Mouse (Mus musculus) urinary bladder, adult 18-20 months (tissue): ENCODE measurements around the gene Inhba.

Experiments
- DNase-seq, 2 experiments: peaks; one replicate each; pipeline ENCODE4 v3.0.0; 2022; ENCODE audit warnings: low spot score in 2 of 2, mixed read lengths in 2 of 2

The Inhba gene

DNA sequence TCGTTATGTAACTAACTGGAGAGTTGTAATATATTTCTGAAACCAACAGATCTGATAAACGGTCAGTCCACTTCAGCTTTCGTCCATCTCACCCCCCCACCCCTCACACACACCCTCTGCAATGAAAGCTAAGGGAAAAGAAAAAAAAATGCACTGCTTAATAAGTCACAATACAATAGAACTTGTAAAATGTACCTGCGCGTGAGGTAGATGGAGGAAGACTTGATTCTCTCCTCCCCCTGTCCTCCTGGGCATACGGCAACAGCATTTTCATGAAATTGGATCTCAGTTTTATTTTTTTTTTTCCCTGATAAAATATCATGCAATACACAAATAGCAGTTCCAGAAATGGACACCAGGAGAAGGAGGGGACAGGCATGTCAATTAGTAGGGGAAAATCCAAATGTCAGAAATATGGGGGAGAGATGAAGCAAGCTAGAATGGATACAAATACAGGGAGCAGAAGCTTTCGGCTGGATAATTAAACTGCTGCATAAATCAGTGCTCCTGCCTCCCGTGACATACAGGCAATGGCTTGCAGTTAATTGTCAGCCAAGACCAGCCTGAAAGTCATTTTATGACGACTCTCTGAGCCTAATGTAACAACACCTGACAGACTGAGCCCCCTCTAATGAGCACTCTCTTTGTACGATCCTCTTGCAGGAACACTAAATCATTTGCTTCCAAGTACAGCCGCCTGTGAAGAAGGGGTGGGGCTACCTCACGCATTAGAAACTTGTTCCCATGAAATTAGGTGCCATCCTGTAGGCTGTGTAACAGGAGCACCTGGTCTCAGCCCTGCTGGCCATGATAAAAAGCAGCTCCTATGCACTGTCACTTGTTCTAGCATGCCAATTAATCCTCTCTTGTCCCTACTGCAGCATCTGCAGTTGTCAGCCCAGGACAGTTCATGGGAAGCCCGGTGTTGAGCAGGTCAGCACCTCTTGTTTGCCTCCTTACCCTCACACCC, 11.7 kb downstream of the Inhba start:
- DNase-seq = no peak

DNA sequence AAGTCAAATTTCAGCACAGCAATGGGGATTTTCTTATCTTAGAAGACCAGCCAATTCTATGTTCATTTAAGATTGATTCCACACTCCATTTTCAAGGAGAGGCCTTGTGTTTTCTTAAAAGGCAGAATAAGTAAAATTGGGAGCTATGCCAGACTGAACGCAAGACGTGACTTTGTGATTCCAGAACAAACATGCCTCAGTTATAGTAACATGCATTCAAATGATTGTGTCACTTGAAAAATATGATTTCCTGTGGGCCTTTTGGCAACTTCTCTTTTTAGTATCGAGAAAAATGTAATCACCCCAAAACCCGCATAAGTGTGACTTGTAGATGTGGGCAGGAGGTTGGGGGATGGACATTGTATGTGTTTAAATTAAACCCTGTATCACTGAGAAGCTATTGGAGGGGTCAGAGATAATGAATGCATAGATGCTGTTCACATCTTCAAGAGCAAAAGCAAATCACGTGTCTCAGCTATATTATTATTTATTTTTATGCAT, 19.0 kb downstream of the Inhba start:
- no peak for DNase-seq

DNA sequence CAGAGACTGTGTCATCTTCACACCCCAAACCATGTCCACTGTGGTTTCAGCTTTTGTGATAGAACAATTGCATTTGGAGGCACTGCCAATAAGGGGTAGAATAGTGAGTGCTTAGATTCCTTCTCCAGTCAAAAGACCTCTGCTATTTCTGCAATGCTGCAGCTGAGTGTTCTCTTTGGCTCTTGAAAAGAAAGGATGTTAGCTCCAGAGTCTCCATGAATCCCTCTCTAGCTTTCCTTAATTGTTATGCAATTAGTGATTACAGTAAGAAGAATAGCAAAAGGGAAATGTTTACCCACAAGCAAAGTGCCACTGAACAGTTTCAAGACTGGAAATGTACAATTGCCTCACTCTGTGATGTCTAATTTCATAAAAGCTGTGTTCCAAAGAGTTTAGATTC, 20.8 kb downstream of the Inhba start:
- DNase-seq = no peak

DNA sequence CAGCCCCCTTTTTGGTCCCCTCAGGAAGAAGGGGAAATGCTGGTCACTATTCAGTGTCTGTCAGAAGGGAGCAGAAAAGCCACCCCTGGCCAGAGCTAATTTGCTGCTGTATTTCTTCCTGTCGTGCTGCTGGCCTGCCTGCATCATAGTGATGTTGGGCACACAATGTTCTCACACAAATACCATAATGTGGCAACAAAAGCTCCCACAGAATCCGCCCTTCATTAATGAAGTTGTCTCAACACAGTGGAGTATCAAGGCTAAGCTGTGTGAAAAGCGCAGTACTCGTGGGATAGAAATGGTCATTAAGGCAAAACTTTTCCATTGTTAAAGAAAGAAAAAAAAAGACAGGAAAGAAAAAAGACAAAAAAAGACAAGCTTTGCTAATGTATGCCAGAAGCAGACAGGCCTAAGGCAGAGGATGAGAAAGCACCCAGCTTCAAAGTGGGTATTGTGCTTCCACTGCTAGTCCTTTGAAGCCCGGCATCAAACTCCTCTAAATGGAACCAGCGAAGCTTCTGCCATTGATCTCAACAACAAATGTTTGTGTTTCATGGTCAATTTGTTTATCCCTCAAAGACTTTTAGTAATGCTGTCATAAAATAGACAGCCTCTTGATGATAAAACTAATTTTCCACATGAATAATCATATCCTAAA, 21.4 kb downstream of the Inhba start:
- no peak for DNase-seq

DNA sequence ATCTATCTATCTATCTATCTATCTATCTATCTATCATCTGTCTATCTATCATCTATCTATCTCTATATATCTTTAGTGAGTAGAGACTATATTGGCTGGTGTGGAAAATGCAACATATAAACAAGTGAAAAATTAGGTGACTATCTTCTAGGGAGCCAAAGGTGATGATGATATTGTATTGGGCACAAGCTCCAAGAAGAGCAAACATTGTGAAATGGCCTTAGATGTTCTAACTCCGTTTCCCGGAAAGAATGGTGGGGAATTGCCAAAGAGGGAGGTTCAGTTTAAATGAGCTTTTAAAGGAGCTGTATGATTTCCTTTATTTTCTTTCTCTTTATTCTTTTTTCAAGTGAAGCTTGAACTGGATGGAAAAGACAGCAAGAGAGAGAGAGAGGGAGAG, 57.4 kb downstream of the Inhba start:
- no peak for DNase-seq

DNA sequence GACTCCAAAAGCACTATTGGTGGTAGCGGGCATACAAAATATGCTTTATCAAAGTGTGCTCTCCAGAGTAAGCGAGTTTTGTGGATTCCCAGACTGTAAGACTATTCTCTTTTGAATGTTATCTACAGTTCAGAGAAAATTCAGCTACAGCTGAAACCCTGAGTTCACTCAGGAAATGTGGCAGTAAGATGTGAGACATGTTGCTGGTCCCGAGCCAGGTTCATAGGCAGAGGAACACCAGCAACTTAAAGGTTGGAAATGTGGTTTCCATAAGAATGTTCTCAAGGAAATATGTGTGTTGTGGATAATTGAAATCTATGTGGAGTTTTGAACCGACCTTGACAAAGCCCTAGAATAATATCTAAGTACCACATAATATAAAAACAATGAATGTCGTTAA, 65.6 kb downstream of the Inhba start:
- no peak for DNase-seq

DNA sequence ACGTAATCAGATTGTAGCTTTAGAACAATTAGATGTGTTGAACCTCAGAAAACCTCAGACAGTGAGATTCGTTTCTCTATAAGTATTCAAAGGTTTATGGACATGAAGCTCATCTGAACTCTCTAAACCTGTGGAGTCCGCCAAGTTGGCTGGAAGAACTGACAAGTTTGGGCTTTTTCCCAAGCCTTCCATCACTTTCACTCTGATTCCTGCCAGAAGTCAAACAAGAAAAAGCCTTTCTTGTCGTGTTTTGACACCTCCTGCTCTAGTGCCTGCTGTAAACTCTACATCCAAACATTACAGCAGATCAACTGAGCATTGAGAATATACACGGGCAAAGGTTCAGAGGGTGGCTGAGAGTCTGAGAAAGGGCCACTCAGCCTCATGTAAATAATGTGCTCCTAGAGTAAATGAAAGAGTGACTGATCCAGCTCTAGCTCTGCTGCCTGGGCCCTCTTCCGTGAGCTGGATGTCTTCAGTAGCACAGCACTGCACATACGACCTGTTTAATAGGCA, 66.6 kb downstream of the Inhba start:
- DNase-seq = no peak

DNA sequence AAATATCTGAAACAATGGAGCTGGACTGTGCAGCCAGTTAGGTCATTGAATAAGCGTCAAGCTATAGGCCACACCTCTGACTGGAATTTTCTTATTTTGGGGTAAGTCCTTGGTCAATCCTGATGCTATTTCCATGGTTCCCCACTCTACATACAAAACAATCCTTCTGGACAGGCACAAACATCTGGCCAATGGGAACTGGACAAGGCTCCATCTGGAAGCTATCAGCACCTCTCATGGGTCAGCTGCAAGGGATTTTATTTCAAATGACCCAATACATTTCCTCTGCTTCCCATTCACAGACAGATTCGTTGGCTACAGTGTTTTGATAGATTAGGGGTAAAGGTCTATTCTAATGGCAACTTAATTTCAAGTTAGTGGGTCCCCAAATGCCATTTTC, 68.6 kb downstream of the Inhba start:
- no peak for DNase-seq
